7 mouse cellular contexts compared by ENCODE assay signal in genomic region chr13:46418731-46419545, GRCm38 (mm10). TPM values are rescaled to one million over a fixed set of nuclear protein-coding genes. Genes with fewer than 3 reads are reported as not detected.
DNase-seq lines count a peak whose midpoint lies in the region; ATAC-seq and TF ChIP-seq lines count a peak whose summit lies in the region.

No protein-coding gene starts in this region.

- H3K27ac ChIP-seq in bone marrow, adult 2 months (ENCODE audit: control insufficient read depth, insufficient read depth, low read depth, low read length, poor library complexity), result no peak overlapping the region; the same call in none of the 2 replicates
- no peak overlapping the region for H3K27ac ChIP-seq in forebrain, embryonic 11.5 days (ENCODE audit: low read depth, low read length)
- H3K27ac ChIP-seq in kidney, embryonic 16.5 days (ENCODE audit: low read length), result no peak overlapping the region
- H3K27ac ChIP-seq in stomach, embryonic 14.5 days (ENCODE audit: low read length), result no peak overlapping the region

- peak; percentile 19 for DNase-seq in lung, adult 2 months
- DNase-seq in lung, postnatal 36 days, result no peak
- DNase-seq in forebrain, embryonic 11.5 days (ENCODE audit: low spot score), result peak; percentile 69

- no peaks in the 10 kb centered on the region for H3K36me3 ChIP-seq in forebrain, embryonic 11.5 days (ENCODE audit: control insufficient read depth, insufficient read depth, low read length)
- no peaks in the 10 kb centered on the region for H3K36me3 ChIP-seq in kidney, embryonic 16.5 days (ENCODE audit: insufficient read depth, low read length)
- H3K36me3 ChIP-seq in stomach, embryonic 14.5 days (ENCODE audit: control insufficient read depth, insufficient read depth, low read length), result no peaks in the 10 kb centered on the region

- H3K4me1 ChIP-seq in lung, adult 2 months (ENCODE audit: control insufficient read depth, insufficient read depth, low read length), result no peaks in the 10 kb centered on the region
- no peaks in the 10 kb centered on the region for H3K4me1 ChIP-seq in bone marrow, adult 2 months (ENCODE audit: control insufficient read depth, insufficient read depth, low read length)
- H3K4me1 ChIP-seq in forebrain, embryonic 11.5 days (replicated peaks; ENCODE audit: control insufficient read depth, insufficient read depth, low read length), result 0 out of 2 replicates have a peak, but pooled peaks cover 5% of the 10 kb centered on the region
- H3K4me1 ChIP-seq in kidney, embryonic 16.5 days (ENCODE audit: insufficient read depth, low read length), result 0 out of 2 replicates have a peak, but pooled peaks cover 11% of the 10 kb centered on the region
- H3K4me1 ChIP-seq in stomach, embryonic 14.5 days (ENCODE audit: control insufficient read depth, insufficient read depth, low read length), result no peaks in the 10 kb centered on the region

- TF ChIP-seq POLR2A in lung, adult 2 months (IDR thresholded peaks at IDR 0.05; ENCODE audit: borderline replicate concordance, extremely low read depth, low read depth, low read length), result no peak
- no peak for TF ChIP-seq POLR2A in bone marrow, adult 2 months (IDR thresholded peaks at IDR 0.05; ENCODE audit: borderline replicate concordance, control insufficient read depth, low read depth, low read length)

- no peaks in the 10 kb centered on the region for H3K9me3 ChIP-seq in forebrain, embryonic 11.5 days (ENCODE audit: control insufficient read depth, low read length)
- no peaks in the 10 kb centered on the region for H3K9me3 ChIP-seq in kidney, embryonic 16.5 days (ENCODE audit: low read length)
- no peaks in the 10 kb centered on the region for H3K9me3 ChIP-seq in stomach, embryonic 14.5 days (ENCODE audit: control insufficient read depth, low read depth, low read length)

- no peak for TF ChIP-seq CTCF in lung, adult 2 months (IDR thresholded peaks at IDR 0.05; ENCODE audit: insufficient read depth, low read length)
- no peak for TF ChIP-seq CTCF in bone marrow, adult 2 months (IDR thresholded peaks at IDR 0.05; ENCODE audit: control insufficient read depth, insufficient read depth, low read length)

- peak overlapping the region; percentile 83 for H3K9ac ChIP-seq in forebrain, embryonic 11.5 days (ENCODE audit: low read length)
- peak overlapping the region; percentile 71 for H3K9ac ChIP-seq in kidney, embryonic 16.5 days (replicated peaks; ENCODE audit: low read length)
- peak overlapping the region; percentile 50 for H3K9ac ChIP-seq in stomach, embryonic 14.5 days (replicated peaks; ENCODE audit: low read depth, low read length)

- H3K4me2 ChIP-seq in forebrain, embryonic 11.5 days (ENCODE audit: low read depth, low read length, severe bottlenecking), result peak overlapping the region; percentile 83
- peak overlapping the region; percentile 97 for H3K4me2 ChIP-seq in kidney, embryonic 16.5 days (replicated peaks; ENCODE audit: low read depth, low read length)
- H3K4me2 ChIP-seq in stomach, embryonic 14.5 days (replicated peaks; ENCODE audit: low read depth, low read length), result peak overlapping the region; percentile 97

- peak; percentile 68 for ATAC-seq in forebrain, embryonic 11.5 days (replicated peaks; ENCODE audit: low FRiP score)
- peak; percentile 69 for ATAC-seq in kidney, embryonic 16.5 days (ENCODE audit: low FRiP score, low TSS enrichment)
- ATAC-seq in megakaryocyte progenitor cell, adult 5-6 weeks (replicated peaks; ENCODE audit: poor library complexity), result 0 out of 2 replicates have a peak, but pooled peaks have one; percentile 9
- peak; percentile 33; the same call in 1 of the 2 replicates for ATAC-seq in stomach, embryonic 14.5 days (ENCODE audit: insufficient number of reproducible peaks, insufficient read depth, low FRiP score, low read depth)

- WGBS in lung, adult 2 months, result 2% methylated on average over 73 of the region's 73 CpGs
- 6% methylated on average over 72 of the region's 73 CpGs for WGBS in bone marrow, adult 2 months
- WGBS in forebrain, embryonic 11.5 days, result under 1% methylated on average over 73 of the region's 73 CpGs
- WGBS in kidney, embryonic 16.5 days, result under 1% methylated on average over 67 of the region's 73 CpGs
- WGBS in stomach, embryonic 14.5 days, result 1% methylated on average over 73 of the region's 73 CpGs

- no peaks in the 10 kb centered on the region for H3K27me3 ChIP-seq in forebrain, embryonic 11.5 days (ENCODE audit: control insufficient read depth, insufficient read depth, low read length)
- peaks cover 8% of the 10 kb centered on the region for H3K27me3 ChIP-seq in kidney, embryonic 16.5 days (ENCODE audit: insufficient read depth, low read length)
- no peaks in the 10 kb centered on the region for H3K27me3 ChIP-seq in stomach, embryonic 14.5 days (ENCODE audit: control insufficient read depth, insufficient read depth, low read length)

- H3K4me3 ChIP-seq in lung, adult 2 months (replicated peaks; ENCODE audit: extremely low read depth, low read depth, low read length), result peak overlapping the region; percentile 29
- H3K4me3 ChIP-seq in bone marrow, adult 2 months (replicated peaks; ENCODE audit: control insufficient read depth, low read depth, low read length), result peak overlapping the region; percentile 53
- peak overlapping the region; percentile 71 for H3K4me3 ChIP-seq in forebrain, embryonic 11.5 days (ENCODE audit: low read depth, low read length)
- H3K4me3 ChIP-seq in kidney, embryonic 16.5 days (ENCODE audit: low read length), result peak overlapping the region; percentile 71
- H3K4me3 ChIP-seq in stomach, embryonic 14.5 days (ENCODE audit: low read depth, low read length), result peak overlapping the region; percentile 50

RNA-seq across cellular contexts. Expression of gene Rbm24, which starts 0.7 kb away (rescaled TPM):
- polyA plus RNA-seq in lung, adult 2 months (2012; rRNA removed), result 14.7 and 23.5 TPM in 2 replicates
- polyA plus RNA-seq in bone marrow, adult 2 months (2011; ENCODE audit: insufficient read depth, insufficient read length, low replicate concordance, missing spikeins), result 1.3 and 3.5 TPM in 2 replicates
- polyA plus RNA-seq in forebrain, embryonic 11.5 days (2014; fragmentation: Nextera tagmentation; extraction: Ambion mirVana), result 2.8 and 3.8 TPM in 2 replicates
- 1.5 and 1.7 TPM in 2 replicates for polyA plus RNA-seq in kidney, embryonic 16.5 days (2015; fragmentation: Nextera tagmentation; extraction: Ambion mirVana)
- total RNA-seq in megakaryocyte progenitor cell, adult 5-6 weeks (2015), result not detected in 2 replicates
- total RNA-seq in megakaryocyte progenitor cell, adult 5-6 weeks (2017), result not detected in 2 replicates
- 1.4 TPM in 2 replicates for polyA plus RNA-seq in stomach, embryonic 14.5 days (2014; fragmentation: Nextera tagmentation; extraction: Ambion mirVana)

Comparison
In these comparisons a context has a peak if more than half of its experiments do, and no peak if none do; other contexts are left out.
1. ATAC-seq: peak in every context shown above with its lines; median percentile 69 in kidney, embryonic 16.5 days; 68 in forebrain, embryonic 11.5 days; 33 in stomach, embryonic 14.5 days; 9 in megakaryocyte progenitor cell, adult 5-6 weeks.